Mouse (Mus musculus): ENCODE measurements around the gene Ptprn.
"Not testable (repeated sequence)": the region's sequence is repeated elsewhere in the genome, so short reads cannot be mapped to it uniquely, and the experiment has no call there.

Gene Ptprn

DNA sequence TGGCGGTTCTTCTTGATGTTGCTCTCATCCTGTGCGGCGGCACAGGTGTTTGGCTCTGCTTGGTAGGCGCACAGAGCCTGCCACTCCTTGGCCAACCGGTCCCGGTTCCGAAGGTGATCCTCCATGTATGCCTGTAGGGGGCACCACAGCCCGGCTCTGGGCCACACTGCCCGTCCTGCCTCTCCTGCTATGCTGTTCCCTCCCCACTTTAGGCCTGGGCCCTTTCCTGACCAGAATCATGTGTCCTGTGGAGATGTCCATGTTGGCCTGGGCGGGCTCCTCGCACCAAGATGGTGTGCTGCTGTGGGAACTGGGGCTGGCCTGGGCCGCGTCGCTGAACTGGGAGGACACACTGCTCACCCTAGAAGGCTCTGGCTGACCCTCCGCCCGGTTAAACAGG, 11.3 kb downstream of the Ptprn start:
- peak; percentile 61 for DNase-seq (ENCODE audit: low read depth, low spot score)

DNA sequence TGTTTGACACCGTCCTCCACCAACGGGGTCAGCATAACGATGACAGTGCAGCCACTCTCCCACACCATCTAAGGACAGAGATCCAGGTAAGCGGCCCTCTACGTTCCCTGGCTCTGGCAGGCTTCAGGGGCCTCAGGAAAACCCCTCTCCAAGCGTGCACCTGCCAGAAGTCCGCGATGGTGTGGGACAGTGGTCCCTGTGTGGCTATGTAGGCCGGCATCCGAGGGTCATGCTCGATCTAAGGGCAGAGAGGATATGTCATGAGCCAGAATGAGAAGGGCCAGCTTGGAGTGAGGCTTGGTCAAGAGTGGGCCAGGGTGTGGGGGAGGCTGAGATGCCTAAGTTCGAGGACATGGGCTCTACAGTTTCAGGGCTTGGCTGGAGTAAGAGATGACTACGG, 12.0 kb downstream of the Ptprn start:
- DNase-seq (ENCODE audit: low read depth, low spot score), result no peak

DNA sequence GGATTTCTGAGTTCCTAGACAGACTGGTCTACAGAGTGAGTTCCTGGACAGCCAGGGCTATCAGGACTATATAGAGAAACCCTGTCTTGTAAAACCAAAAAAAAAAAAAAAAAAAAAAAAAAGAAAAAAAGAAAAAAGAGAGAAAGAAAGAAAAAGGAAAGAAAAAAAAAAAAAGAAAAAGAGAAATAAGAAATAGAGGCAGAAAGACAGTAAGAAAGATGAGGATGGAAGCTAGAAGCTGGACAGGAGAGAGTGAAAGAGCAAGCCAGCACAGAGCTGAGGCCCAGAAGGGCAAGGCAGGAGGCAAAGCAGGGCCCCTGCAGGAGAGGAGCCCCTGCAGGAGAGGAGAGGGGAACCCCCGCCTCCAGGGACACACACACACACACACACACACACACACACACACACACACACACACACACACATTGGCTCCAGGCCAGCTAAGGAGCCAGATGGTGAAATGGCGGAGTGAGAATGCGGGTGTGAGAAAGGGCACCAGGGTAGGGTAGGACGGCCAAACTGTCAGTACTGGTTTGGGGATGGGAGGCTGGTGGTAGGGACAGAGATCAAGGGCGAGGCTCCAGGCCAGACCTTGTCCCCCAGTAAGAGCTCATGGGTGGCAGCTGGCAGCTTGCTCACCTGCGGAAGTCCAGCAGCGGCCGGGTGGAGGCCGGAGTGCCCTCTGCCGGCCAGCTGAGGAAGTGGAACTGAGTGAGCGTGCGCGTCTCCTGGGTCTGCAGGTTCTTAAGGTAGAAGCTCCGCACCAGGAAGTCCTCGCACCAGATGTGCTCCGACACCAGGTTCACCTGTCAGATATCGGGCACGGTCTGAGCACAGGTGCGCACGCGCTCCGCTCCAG, 13.0 kb downstream of the Ptprn start:
- DNase-seq (ENCODE audit: low read depth, low spot score), result peak; percentile 92

DNA sequence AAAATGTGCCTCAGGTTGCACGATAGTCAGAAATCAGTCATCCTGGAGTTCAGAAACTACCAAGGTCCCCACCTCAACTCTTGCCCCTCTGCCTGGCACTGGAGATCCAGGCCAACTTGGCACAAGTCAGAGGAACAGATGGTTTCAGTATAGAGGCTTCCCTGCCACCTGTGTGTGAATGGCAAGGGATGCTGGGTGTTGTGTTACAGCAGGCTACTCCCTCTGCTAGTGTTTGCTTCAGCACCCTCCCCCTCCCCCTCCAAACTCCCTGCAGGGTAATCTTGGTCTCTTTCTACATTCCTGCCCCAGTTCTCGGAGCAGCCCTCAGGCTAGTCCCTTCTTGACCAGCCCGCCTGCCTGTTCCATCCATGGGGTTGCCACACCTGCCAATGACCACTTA, 13.8 kb downstream of the Ptprn start:
- peak; percentile 42 for DNase-seq (ENCODE audit: low read depth, low spot score)

DNA sequence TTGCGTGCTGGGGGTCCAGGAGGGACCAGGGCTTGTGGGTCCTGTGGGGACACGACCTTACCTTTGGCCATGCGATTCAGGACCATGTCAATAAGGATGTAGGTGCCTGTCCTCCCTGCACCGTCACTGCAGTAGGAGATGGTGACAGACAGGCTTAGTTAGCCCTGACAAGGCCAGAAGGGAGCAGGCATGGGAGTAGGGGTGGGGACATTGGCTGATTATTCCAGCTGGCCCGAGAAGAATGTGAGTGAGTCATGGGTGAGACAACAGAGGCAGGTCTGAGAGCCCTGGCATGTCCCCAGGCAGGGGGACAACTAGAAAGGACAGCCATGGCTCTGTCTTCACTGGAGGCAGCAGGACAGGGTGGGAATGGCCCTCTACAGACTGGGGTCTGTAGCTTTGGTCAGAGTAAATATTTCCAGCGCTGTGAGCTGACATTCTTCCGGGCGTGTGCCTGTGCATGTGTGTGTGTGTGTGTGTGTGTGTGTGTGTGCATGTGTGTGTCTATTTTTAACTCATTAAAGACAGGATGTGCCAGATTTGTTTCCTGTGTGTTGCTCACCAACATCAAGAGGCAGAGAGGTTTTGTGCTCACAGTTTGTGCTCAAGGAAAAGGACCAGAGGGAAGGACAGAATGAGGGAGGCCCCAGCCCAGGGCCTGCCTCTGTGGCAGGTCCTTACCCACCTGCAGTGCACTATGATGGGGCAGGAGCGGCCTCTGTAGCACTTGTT, 16.1 kb downstream of the Ptprn start:
- no peak for DNase-seq (ENCODE audit: low read depth, low spot score)

GRCm38 (mm10) chr1:75247071-75247930, 17.0 kb downstream of the Ptprn start:
- no peak for DNase-seq (ENCODE audit: low read depth, low spot score)

DNA sequence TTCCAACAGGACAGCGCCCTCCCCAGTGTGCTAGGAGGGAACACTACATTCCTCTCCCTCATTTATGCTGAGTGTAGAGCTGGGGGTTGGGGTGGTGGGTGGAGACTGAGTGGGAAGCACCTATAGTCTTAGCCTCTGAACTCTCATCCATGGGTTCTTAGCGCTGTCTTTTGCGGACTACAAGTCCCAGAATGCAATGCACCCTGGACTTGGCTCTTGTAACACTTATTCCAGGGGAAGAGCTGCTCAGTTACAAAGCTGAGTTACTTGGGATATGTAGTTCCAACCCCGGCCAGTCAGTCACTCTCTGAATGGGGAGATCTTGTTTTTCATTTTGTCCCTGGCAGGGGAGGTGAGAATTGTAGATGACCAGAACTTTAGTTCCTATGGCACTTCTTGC, 19.5 kb downstream of the Ptprn start:
- peak; percentile 95 for DNase-seq (ENCODE audit: low read depth, low spot score)

- DNase-seq (ENCODE audit: low read depth, low spot score), result no peak
Measured at GRCm38 (mm10) chr1:75244175-75244826, 20.0 kb downstream of the Ptprn start.

DNA sequence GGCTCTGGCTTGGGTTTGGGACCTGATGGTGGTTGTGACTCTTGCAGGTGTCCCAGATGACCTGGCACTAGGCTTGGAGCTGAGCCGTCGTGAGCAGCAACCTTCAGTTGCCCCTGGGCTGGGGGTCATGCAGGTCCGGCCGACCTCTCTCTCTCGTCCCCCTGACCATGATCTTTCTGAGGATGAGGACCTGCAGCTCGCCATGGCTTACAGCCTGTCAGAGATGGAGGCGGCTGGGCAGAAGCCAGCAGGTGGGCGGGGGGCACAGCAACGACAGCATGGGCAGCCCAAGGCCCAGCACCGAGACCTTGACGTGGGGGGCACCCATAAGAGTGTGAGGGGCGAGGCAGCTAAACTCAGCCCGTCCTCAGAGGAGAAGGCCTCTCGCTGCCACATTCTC, 20.9 kb downstream of the Ptprn start:
- no peak for DNase-seq (ENCODE audit: low read depth, low spot score)

DNA sequence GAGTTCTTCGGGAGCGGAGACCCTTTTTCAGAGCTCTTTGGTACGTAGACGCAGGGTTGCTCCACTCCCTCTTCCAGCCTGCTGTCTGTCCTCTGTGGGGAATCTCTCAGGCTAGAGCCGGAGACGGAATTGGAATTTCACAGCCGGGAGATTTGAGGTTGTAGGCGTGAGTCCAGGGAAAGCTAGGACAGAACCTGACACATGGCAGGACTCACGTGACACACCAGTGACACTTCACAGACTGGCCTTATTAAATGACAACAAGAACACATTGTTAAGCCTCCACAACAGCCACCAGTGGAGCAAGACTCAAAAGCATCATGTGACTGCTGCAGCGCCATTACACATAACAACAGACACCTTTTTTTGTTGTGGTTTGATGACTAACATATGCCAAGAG, 24.7 kb downstream of the Ptprn start:
- no peak for DNase-seq (ENCODE audit: low read depth, low spot score)

GRCm38 (mm10) chr1:75236117-75237050, 27.9 kb downstream of the Ptprn start, which contains the start of gene Dnajb2:
Dnajb2 (plus strand) TSS chr1:75236406.
- peak; percentile 87 for DNase-seq (ENCODE audit: low read depth, low spot score)

DNA sequence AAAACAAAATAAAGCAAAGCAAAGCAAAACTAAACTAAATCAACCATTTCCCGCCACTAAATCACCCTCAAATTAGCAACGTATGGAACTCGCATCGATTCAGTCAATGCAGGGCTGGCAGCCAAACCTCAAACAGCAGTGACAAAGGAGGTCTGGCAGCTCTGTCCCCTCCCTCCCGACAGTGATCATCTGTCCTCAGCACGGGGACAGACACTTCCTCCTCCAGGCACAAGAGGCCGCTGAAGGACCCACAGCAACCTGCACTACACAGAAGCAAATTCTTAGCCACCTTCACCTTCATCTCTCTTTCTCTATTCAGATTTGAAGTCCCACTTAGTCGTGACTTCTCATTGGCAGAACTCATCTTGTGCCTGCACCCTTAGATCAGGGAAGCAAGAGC, 29.7 kb downstream of the Ptprn start:
- peak; percentile 84 for DNase-seq (ENCODE audit: low read depth, low spot score)

DNA sequence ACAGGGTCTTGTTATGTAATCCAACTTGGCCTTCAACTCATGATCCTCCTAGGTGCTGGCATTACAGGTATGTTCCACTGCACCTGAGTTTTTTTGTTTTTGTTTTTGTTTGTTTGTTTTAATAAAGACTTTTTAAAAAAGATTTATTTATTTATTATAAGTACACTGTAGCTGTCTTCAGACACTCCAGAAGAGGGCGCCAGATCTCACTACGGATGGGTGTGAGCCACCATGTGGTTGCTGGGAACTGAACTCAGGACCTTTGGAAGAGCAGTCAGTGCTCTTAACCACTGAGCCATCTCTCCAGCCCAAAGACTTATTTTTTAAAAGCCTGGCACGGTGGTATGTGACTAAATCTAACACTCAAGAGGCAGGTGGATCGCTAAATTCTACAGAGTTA, 31.8 kb downstream of the Ptprn start:
- not testable (repeated sequence) for DNase-seq (ENCODE audit: low read depth, low spot score)

- peak; percentile 35 for DNase-seq (ENCODE audit: low read depth, low spot score)
Measured at GRCm38 (mm10) chr1:75231664-75232152, 32.6 kb downstream of the Ptprn start, which contains the start of gene A630095N17Rik. A630095N17Rik (minus strand) TSS chr1:75232102.

DNA sequence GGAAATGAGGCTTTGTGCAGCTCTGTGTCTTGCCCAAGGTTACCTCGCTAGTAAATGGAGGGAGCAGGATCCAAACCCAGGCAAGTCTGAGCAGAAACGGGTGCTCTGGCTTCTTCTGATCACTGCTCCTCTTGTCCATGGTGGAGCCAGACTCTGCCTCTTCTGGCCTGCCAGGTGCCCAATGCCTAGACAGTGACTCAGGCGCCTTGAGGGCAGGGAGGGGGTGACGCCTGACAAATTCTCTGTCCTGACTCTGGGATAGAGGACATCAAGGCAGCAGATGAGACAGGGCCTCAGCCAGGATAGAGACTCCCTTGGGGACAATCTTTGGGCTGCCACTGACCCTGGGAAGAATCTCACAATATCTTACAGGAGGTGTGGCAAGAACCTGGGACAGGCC, 33.1 kb downstream of the Ptprn start:
- DNase-seq (ENCODE audit: low read depth, low spot score), result no peak

DNA sequence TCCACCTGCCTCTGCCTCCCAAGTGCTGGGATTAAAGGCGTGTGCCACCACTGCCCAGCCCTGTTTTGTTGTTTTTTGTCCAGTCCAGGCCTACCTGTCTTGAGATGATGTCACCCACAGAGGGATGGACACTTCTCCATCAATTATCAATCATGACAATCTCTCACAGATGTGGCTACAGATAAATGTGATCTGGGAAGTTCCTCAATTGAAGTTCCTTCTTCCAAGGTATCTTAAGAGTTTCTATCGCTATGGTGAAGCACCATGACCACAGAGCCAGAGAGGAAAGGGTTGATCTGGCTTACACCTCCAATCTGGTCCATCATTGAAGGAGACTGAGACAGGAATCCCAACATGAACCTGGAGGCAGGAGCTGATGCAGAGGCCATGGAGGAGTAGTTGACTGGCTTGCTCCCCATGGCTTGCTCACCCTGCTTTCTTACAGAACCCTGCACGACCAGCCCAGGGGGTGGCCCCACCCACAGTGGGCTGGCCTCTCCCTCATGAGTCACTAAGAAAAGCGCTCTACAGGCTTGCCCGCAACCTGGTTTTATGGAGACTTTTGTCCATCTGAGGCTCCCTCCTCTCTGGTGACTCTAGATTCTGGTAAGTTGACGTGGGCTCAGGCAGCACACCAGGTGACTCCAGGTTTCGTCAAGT, 33.8 kb downstream of the Ptprn start:
- no peak for DNase-seq (ENCODE audit: low read depth, low spot score)

GRCm38 (mm10) chr1:75229158-75229557, 35.1 kb downstream of the Ptprn start:
- no peak for DNase-seq (ENCODE audit: low read depth, low spot score)

GRCm38 (mm10) chr1:75227653-75228052, 36.6 kb downstream of the Ptprn start:
- peak; percentile 82 for DNase-seq (ENCODE audit: low read depth, low spot score)

- no peak for DNase-seq (ENCODE audit: low read depth, low spot score)
Measured at GRCm38 (mm10) chr1:75226138-75226537, 38.2 kb downstream of the Ptprn start.

Measured in ES-CJ7 (cell line).